Mouse (Mus musculus) G1E (cell line): ENCODE measurements around the gene Wdr24. TPM values are rescaled to one million over a fixed set of nuclear protein-coding genes. Genes with fewer than 3 reads are reported as not detected.
A peak's percentile ranks its signal among the peaks of the same experiment; 100 is the strongest.

Experiments
- ATAC-seq: 2 replicates; pipeline ENCODE4 v1.8.0; 2016; ENCODE audit warnings: mild to moderate bottlenecking; ENCODE audit not compliant: insufficient number of reproducible peaks, poor library complexity, low FRiP score, severe bottlenecking; ENCODE audit errors: extremely low read depth
- DNase-seq: peaks from one replicate; pipeline ENCODE4 v3.0.0; 2012; ENCODE audit warnings: low spot score
- H3K27me3 ChIP-seq: 2 replicates; pipeline ENCODE4 v1.6.1; 2012; ENCODE audit warnings: mild to moderate bottlenecking, low read length, inconsistent platforms; ENCODE audit not compliant: insufficient read depth
- H3K36me3 ChIP-seq: replicated peaks from 2 replicates; pipeline ENCODE3; 2012; ENCODE audit warnings: mild to moderate bottlenecking, inconsistent platforms
- H3K4me1 ChIP-seq: 2 replicates; pipeline ENCODE4 v1.6.1; 2012; ENCODE audit warnings: low read depth, low read length, inconsistent platforms, mixed read lengths; ENCODE audit not compliant: insufficient read depth
- H3K4me3 ChIP-seq: 2 replicates; pipeline ENCODE4 v1.5.1; 2012; ENCODE audit warnings: low read depth, mild to moderate bottlenecking, inconsistent platforms, low read length, moderate library complexity, mixed read lengths
- H3K9me3 ChIP-seq: replicated peaks from 2 replicates; pipeline ENCODE4 v1.6.1; 2012; ENCODE audit warnings: inconsistent platforms
- CTCF ChIP-seq: IDR thresholded peaks from 2 replicates; pipeline ENCODE4 v1.5.1; 2012; ENCODE audit warnings: low read depth, low read length, inconsistent platforms, mixed read lengths
- GATA1 ChIP-seq: IDR thresholded peaks from 2 replicates; pipeline ENCODE4 v1.6.1; 2012; ENCODE audit warnings: borderline replicate concordance, low read length, inconsistent platforms, mixed read lengths
- GATA2 ChIP-seq: IDR thresholded peaks from 2 replicates; pipeline ENCODE4 v1.6.1; 2012; ENCODE audit warnings: low read depth, low read length, inconsistent platforms, borderline replicate concordance
- POLR2AphosphoS5 ChIP-seq: IDR thresholded peaks from 2 replicates; pipeline ENCODE4 v1.6.1; 2012; ENCODE audit warnings: low read depth, low read length, inconsistent platforms; ENCODE audit not compliant: insufficient replicate concordance
- TAL1 ChIP-seq: conservative IDR thresholded peaks from 2 replicates; pipeline ENCODE4 v1.6.1; 2012; ENCODE audit warnings: low read depth, low read length, inconsistent platforms, mixed read lengths
- polyA plus RNA-seq: library from polyadenylated mRNA; stranded (reverse); fragments of >175 nt; gene quantifications from 2 replicates; pipeline ENCODE4 v1.2.3, GENCODE M21; 2012
- total RNA-seq, 2 experiments: library from RNA; stranded (forward) in 1 of 2; stranded (reverse) in 1 of 2; fragments of 200-1000 nt in 1 of 2; fragments of >200 nt in 1 of 2; fragmentation: Nextera tagmentation in 1 of 2; gene quantifications; 2 replicates each; pipeline ENCODE4 v1.2.3; 2014 to 2017

The Wdr24 gene
- total and polyA plus RNA-seq, 3 experiments: 8.6 to 23.5 (median 13.8) TPM

- no peak for DNase-seq
- H3K27me3 ChIP-seq: no peaks in the 10 kb centered on the region; the same call in 1 of the 2 replicates
- TF ChIP-seq TAL1 (no peak), POLR2AphosphoS5 (no peak), GATA1 (no peak), GATA2 (no peak), CTCF (no peak)
- H3K4me1 ChIP-seq: peaks cover 61% of the 10 kb centered on the region
- H3K9me3 ChIP-seq: no peaks in the 10 kb centered on the region
- H3K4me3 ChIP-seq: no peak overlapping the region
- H3K36me3 ChIP-seq: peaks cover 48% of the 10 kb centered on the region
- no peak for ATAC-seq
These were observed 40.9 kb downstream of the Wdr24 start for GRCm38 (mm10) chr17:25864311-25864710.

- no peak overlapping the region for H3K4me3 ChIP-seq
- no peaks in the 10 kb centered on the region for H3K9me3 ChIP-seq
- peaks cover 40% of the 10 kb centered on the region for H3K36me3 ChIP-seq
- TF ChIP-seq GATA1 (no peak), GATA2 (no peak), CTCF (no peak), POLR2AphosphoS5 (no peak), TAL1 (no peak)
- ATAC-seq: no peak
- DNase-seq: no peak
- peaks cover 55% of the 10 kb centered on the region for H3K4me1 ChIP-seq
- no peaks in the 10 kb centered on the region; the same call in 1 of the 2 replicates for H3K27me3 ChIP-seq
These were observed 41.9 kb downstream of the Wdr24 start for GRCm38 (mm10) chr17:25865288-25865687.

- peaks cover 39% of the 10 kb centered on the region for H3K36me3 ChIP-seq
- H3K4me1 ChIP-seq: peaks cover 47% of the 10 kb centered on the region
- H3K27me3 ChIP-seq: no peaks in the 10 kb centered on the region; the same call in 1 of the 2 replicates
- H3K9me3 ChIP-seq: no peaks in the 10 kb centered on the region
- no peak for TF ChIP-seq GATA1
- H3K4me3 ChIP-seq: no peak overlapping the region
- ATAC-seq (no peak), DNase-seq (no peak)
These were observed 42.7 kb downstream of the Wdr24 start for GRCm38 (mm10) chr17:25866172-25866571.

- H3K4me1 ChIP-seq: peaks cover 39% of the 10 kb centered on the region
- DNase-seq: peak; percentile 45
These were observed 44.0 kb downstream of the Wdr24 start for GRCm38 (mm10) chr17:25867509-25867835.

GRCm38 (mm10) chr17:25867836-25868600, 44.6 kb downstream of the Wdr24 start:
- Histone ChIP-seq H3K9me3 (no peaks in the 10 kb centered on the region), H3K27me3 (no peaks in the 10 kb centered on the region; the same call in 1 of the 2 replicates), H3K4me1 (peaks cover 37% of the 10 kb centered on the region), H3K36me3 (peaks cover 37% of the 10 kb centered on the region), H3K4me3 (peak overlapping the region; percentile 83)
- no peak for ATAC-seq
- DNase-seq: no peak
- TF ChIP-seq TAL1 (no peak), CTCF (no peak), GATA1 (no peak), POLR2AphosphoS5 (no peak), GATA2 (no peak)

More at GRCm38 (mm10) chr17:25867509-25867835, 44.0 kb downstream of the Wdr24 start:
- peak; percentile 4; the same call in 1 of the 2 replicates for ATAC-seq
- peak overlapping the region; percentile 83; the same call in 1 of the 2 replicates for H3K4me3 ChIP-seq
- H3K27me3 ChIP-seq: no peaks in the 10 kb centered on the region; the same call in 1 of the 2 replicates
- no peaks in the 10 kb centered on the region for H3K9me3 ChIP-seq
- TF ChIP-seq POLR2AphosphoS5: no peak
- TF ChIP-seq CTCF: no peak
- TF ChIP-seq TAL1: no peak
- TF ChIP-seq GATA2: no peak
- TF ChIP-seq GATA1: no peak
- H3K36me3 ChIP-seq: peaks cover 39% of the 10 kb centered on the region

- H3K27me3 ChIP-seq: no peaks in the 10 kb centered on the region; the same call in 1 of the 2 replicates
- ATAC-seq: peak; percentile 60
These were observed 45.3 kb downstream of the Wdr24 start, which contains the start of gene Mcrip2 for GRCm38 (mm10) chr17:25868601-25869191. Gene Mcrip2, minus strand, starts transcription at chr17:25868764.

More at GRCm38 (mm10) chr17:25868601-25869191, 45.3 kb downstream of the Wdr24 start, which contains the start of gene Mcrip2:
- H3K4me3 ChIP-seq: peak within 1 kb of the TSS; percentile 83
- H3K9me3 ChIP-seq: no peaks in the 10 kb centered on the region
- H3K4me1 ChIP-seq: peaks cover 40% of the 10 kb centered on the region
- TF ChIP-seq CTCF (no peak), POLR2AphosphoS5 (no peak), GATA1 (no peak), TAL1 (no peak), GATA2 (no peak)
- DNase-seq: peak; percentile 79
- H3K36me3 ChIP-seq: peaks cover 32% of the 10 kb centered on the region
